Mouse (Mus musculus) midbrain, postnatal 0 days (tissue): ENCODE measurements at regions not wholly inside any gene's neighbourhood (a gene's known extent, or its start where the extent isn't known, plus 50 kb on each side); places are given as distances from the start of the nearest gene placed in this dataset.

ENCODE experiments used
- ATAC-seq: fragments of 200-750 bp; cut with Nextera tagmentation; 2 replicates; pipeline ENCODE4 v1.8.0; 2017; ENCODE audit warnings: moderate number of reproducible peaks, mild to moderate bottlenecking, moderate TSS enrichment, moderate library complexity; ENCODE audit not compliant: low FRiP score
- DNase-seq: peaks from one replicate; pipeline ENCODE4 v3.0.0-alpha.2; 2015; ENCODE audit warnings: low spot score
- H3K27ac ChIP-seq: fragments of 300-500 bp; sonication (generic); 2 replicates; pipeline ENCODE4 v1.5.1; 2014; ENCODE audit warnings: low read depth, mild to moderate bottlenecking, low read length, mixed read lengths
- H3K27me3 ChIP-seq: fragments of 300-500 bp; sonication (generic); 2 replicates; pipeline ENCODE4 v1.6.1; 2014; ENCODE audit warnings: low read length, control low read depth, mixed read lengths; ENCODE audit not compliant: insufficient read depth
- H3K36me3 ChIP-seq: fragments of 300-500 bp; sonication (generic); 2 replicates; pipeline ENCODE4 v1.6.1; 2014; ENCODE audit warnings: low read length, control low read depth, mixed read lengths; ENCODE audit not compliant: insufficient read depth
- H3K4me1 ChIP-seq: fragments of 300-500 bp; sonication (generic); 2 replicates; pipeline ENCODE4 v1.6.1; 2014; ENCODE audit warnings: mild to moderate bottlenecking, control low read depth, antibody characterized with exemption, low read length, mixed read lengths; ENCODE audit not compliant: insufficient read depth
- H3K4me2 ChIP-seq: fragments of 300-500 bp; sonication (generic); 2 replicates; pipeline ENCODE4 v1.6.1; 2014; ENCODE audit warnings: low read depth, mild to moderate bottlenecking, low read length, mixed read lengths; ENCODE audit not compliant: poor library complexity, severe bottlenecking
- H3K4me3 ChIP-seq: fragments of 300-500 bp; sonication (generic); 2 replicates; pipeline ENCODE4 v1.5.1; 2014; ENCODE audit warnings: low read depth, mild to moderate bottlenecking, low read length, moderate library complexity
- H3K9ac ChIP-seq: fragments of 300-500 bp; sonication (generic); replicated peaks from 2 replicates; pipeline ENCODE4 v1.6.1; 2014; ENCODE audit warnings: mild to moderate bottlenecking, low read length, moderate library complexity, mixed read lengths; ENCODE audit not compliant: poor library complexity, severe bottlenecking
- H3K9me3 ChIP-seq: fragments of 300-500 bp; sonication (generic); 2 replicates; pipeline ENCODE4 v1.6.1; 2016; ENCODE audit warnings: low read length, control low read depth
- CTCF ChIP-seq: IDR thresholded peaks from 2 replicates; pipeline ENCODE4 v1.5.1; 2016; ENCODE audit warnings: antibody characterized with exemption, mild to moderate bottlenecking
- WGBS: fragments of 180-500 bp; shearing (Covaris S2); extraction: QIAGEN DNeasy Blood & Tissue Kit; methylation state at CpG from one replicate; pipeline ENCODE4 v1.1.7; 2014; 5-methylcytosine and 5-hydroxymethylcytosine counted together

- H3K9me3 ChIP-seq, result no peaks in the 10 kb centered on the region
- ATAC-seq (no peak), DNase-seq (no peak)
- H3K4me2 ChIP-seq, result no peak overlapping the region
- H3K9ac ChIP-seq, result no peak overlapping the region
- H3K36me3 ChIP-seq, result no peaks in the 10 kb centered on the region
- no peaks in the 10 kb centered on the region for H3K4me1 ChIP-seq
- no peaks in the 10 kb centered on the region for H3K27me3 ChIP-seq
- H3K4me3 ChIP-seq, result no peak overlapping the region
- no peak for TF ChIP-seq CTCF
- H3K27ac ChIP-seq, result no peak overlapping the region
These were observed 55.6 kb upstream of the Bmp2 start for GRCm38 (mm10) chr2:133496389-133496788.

- no peaks in the 10 kb centered on the region for H3K9me3 ChIP-seq
- H3K27me3 ChIP-seq, result no peaks in the 10 kb centered on the region
- no peak overlapping the region for H3K4me2 ChIP-seq
- H3K9ac ChIP-seq, result no peak overlapping the region
- DNase-seq (no peak), ATAC-seq (no peak)
- no peak for TF ChIP-seq CTCF
- H3K4me1 ChIP-seq, result no peaks in the 10 kb centered on the region
- no peak overlapping the region for H3K27ac ChIP-seq
- H3K4me3 ChIP-seq, result no peak overlapping the region
- 81% methylated on average over 4 of the region's 4 CpGs for WGBS
- H3K36me3 ChIP-seq, result no peaks in the 10 kb centered on the region
These were observed 54.9 kb upstream of the Bmp2 start for GRCm38 (mm10) chr2:133497071-133497470.

- no peak for ATAC-seq
- no peak overlapping the region for H3K9ac ChIP-seq
- 86% methylated on average over 8 of the region's 8 CpGs for WGBS
These were observed 54.3 kb upstream of the Bmp2 start for GRCm38 (mm10) chr2:133497541-133498185.

GRCm38 (mm10) chr2:133498186-133498571 lies 53.8 kb upstream of the Bmp2 start:
- Histone ChIP-seq H3K9ac (no peak overlapping the region), H3K4me3 (no peak overlapping the region), H3K4me2 (no peak overlapping the region), H3K27me3 (no peaks in the 10 kb centered on the region), H3K27ac (no peak overlapping the region), H3K36me3 (no peaks in the 10 kb centered on the region), H3K4me1 (no peaks in the 10 kb centered on the region), H3K9me3 (no peaks in the 10 kb centered on the region)
- ATAC-seq (no peak), DNase-seq (no peak)
- WGBS, result 94% methylated on average over 2 of the region's 2 CpGs
- TF ChIP-seq CTCF, result no peak

More at GRCm38 (mm10) chr2:133497541-133498185, 54.3 kb upstream of the Bmp2 start:
- Histone ChIP-seq H3K9me3 (no peaks in the 10 kb centered on the region), H3K27me3 (no peaks in the 10 kb centered on the region), H3K4me2 (no peak overlapping the region), H3K36me3 (no peaks in the 10 kb centered on the region), H3K4me3 (no peak overlapping the region), H3K27ac (no peak overlapping the region), H3K4me1 (no peaks in the 10 kb centered on the region)
- no peak for TF ChIP-seq CTCF
- no peak for DNase-seq

GRCm38 (mm10) chr2:133498717-133499143 lies 53.2 kb upstream of the Bmp2 start:
- Histone ChIP-seq H3K36me3 (no peaks in the 10 kb centered on the region), H3K27ac (no peak overlapping the region), H3K9me3 (no peaks in the 10 kb centered on the region), H3K9ac (no peak overlapping the region), H3K27me3 (no peaks in the 10 kb centered on the region), H3K4me2 (no peak overlapping the region), H3K4me3 (no peak overlapping the region), H3K4me1 (no peaks in the 10 kb centered on the region)
- WGBS, result 82% methylated on average over 3 of the region's 3 CpGs
- no peak for TF ChIP-seq CTCF
- DNase-seq (no peak), ATAC-seq (no peak)

GRCm38 (mm10) chr2:133499904-133500303 lies 52.1 kb upstream of the Bmp2 start:
- H3K4me2 ChIP-seq, result no peak overlapping the region
- no peaks in the 10 kb centered on the region for H3K4me1 ChIP-seq
- ATAC-seq (no peak), DNase-seq (no peak)
- H3K36me3 ChIP-seq, result no peaks in the 10 kb centered on the region
- H3K27ac ChIP-seq, result no peak overlapping the region
- no peak overlapping the region for H3K9ac ChIP-seq
- WGBS, result 87% methylated on average over 3 of the region's 3 CpGs
- no peaks in the 10 kb centered on the region for H3K9me3 ChIP-seq
- no peaks in the 10 kb centered on the region for H3K27me3 ChIP-seq
- no peak overlapping the region for H3K4me3 ChIP-seq
- TF ChIP-seq CTCF, result no peak
